Mouse (Mus musculus) liver, embryonic 14.5 days (tissue): Measurements from ENCODE around the gene Olfr1215. TPM values are rescaled to one million over a fixed set of nuclear protein-coding genes. Genes with fewer than 3 reads are reported as not detected.

Experiments used
- ATAC-seq: fragments of 200-750 bp; cut with Nextera tagmentation; 2 replicates; pipeline ENCODE4 v1.8.0; 2017; ENCODE audit warnings: moderate number of reproducible peaks, mild to moderate bottlenecking, moderate library complexity; ENCODE audit not compliant: insufficient read depth
- DNase-seq, 3 experiments: peaks; one replicate each; pipeline ENCODE4 v3.0.0-alpha.2; 2012 to 2013; ENCODE audit warnings: low read depth in 3 of 3, low spot score in 3 of 3
- H3K27ac ChIP-seq: fragments of 300-500 bp; sonication (generic); 2 replicates; pipeline ENCODE4 v1.5.1; 2014; ENCODE audit warnings: moderate library complexity, mild to moderate bottlenecking, control low read depth, inconsistent platforms
- H3K27me3 ChIP-seq: fragments of 300-500 bp; sonication (generic); 2 replicates; pipeline ENCODE4 v1.6.1; 2014; ENCODE audit warnings: mild to moderate bottlenecking, low read length, moderate library complexity; ENCODE audit not compliant: control insufficient read depth, insufficient read depth
- H3K36me3 ChIP-seq: fragments of 300-500 bp; sonication (generic); replicated peaks from 2 replicates; pipeline ENCODE4 v1.6.1; 2014; ENCODE audit warnings: low read depth; ENCODE audit not compliant: control insufficient read depth, insufficient read depth
- H3K4me1 ChIP-seq, 2 experiments: fragments of 200-500 bp in 1 of 2; fragments of 300-500 bp in 1 of 2; sonication (generic) in 1 of 2; replicated peaks; 2 replicates each; pipeline ENCODE4 v1.6.1; 2012 to 2014; ENCODE audit warnings: antibody characterized with exemption in 1 of 2, inconsistent platforms in 1 of 2, low read length in 1 of 2; ENCODE audit not compliant: control insufficient read depth in 2 of 2, insufficient read depth in 2 of 2
- H3K4me2 ChIP-seq: fragments of 300-500 bp; sonication (generic); 2 replicates; pipeline ENCODE4 v1.6.1; 2014; ENCODE audit warnings: low read depth, mild to moderate bottlenecking, control low read depth, moderate library complexity
- H3K4me3 ChIP-seq, 2 experiments: fragments of 200-500 bp in 1 of 2; fragments of 300-500 bp in 1 of 2; sonication (generic) in 1 of 2; 2 replicates each; pipeline ENCODE4 v1.5.1; 2012 to 2014; ENCODE audit warnings: low read depth in 2 of 2, low read length in 2 of 2, mild to moderate bottlenecking in 2 of 2, control low read depth in 1 of 2, inconsistent platforms in 1 of 2, moderate library complexity in 1 of 2; ENCODE audit not compliant: insufficient read depth in 1 of 2
- H3K9ac ChIP-seq: fragments of 300-500 bp; sonication (generic); replicated peaks from 2 replicates; pipeline ENCODE4 v1.6.1; 2014; ENCODE audit warnings: mild to moderate bottlenecking, control low read depth, moderate library complexity
- H3K9me3 ChIP-seq: fragments of 300-500 bp; sonication (generic); 2 replicates; pipeline ENCODE4 v1.6.1; 2016; ENCODE audit warnings: low read length, mixed read lengths; ENCODE audit not compliant: control insufficient read depth
- CTCF ChIP-seq: IDR thresholded peaks from 2 replicates; pipeline ENCODE4 v1.5.1; 2016; ENCODE audit warnings: antibody characterized with exemption, low read depth, control low read depth
- EP300 ChIP-seq: IDR thresholded peaks from 2 replicates; pipeline ENCODE4 v1.6.1; 2016; ENCODE audit warnings: antibody characterized with exemption, low read depth
- WGBS: fragments of 180-500 bp; shearing (Covaris S2); extraction: QIAGEN DNeasy Blood & Tissue Kit; methylation state at CpG from one replicate; pipeline ENCODE4 v1.1.7; 2014; ENCODE audit not compliant: insufficient replicate concordance; 5-methylcytosine and 5-hydroxymethylcytosine counted together
- polyA plus RNA-seq, 2 experiments: library from polyadenylated mRNA; depleted of rRNA in 1 of 2; stranded (reverse) in 1 of 2; unstranded in 1 of 2; fragments of >200 nt; fragmentation: Nextera tagmentation in 1 of 2; extraction: Ambion mirVana in 1 of 2; gene quantifications; 2 replicates each; pipeline versions ENCODE4 v1.2.1 to v1.2.3; 2012 to 2014

Olfr1215 gene
- polyA plus RNA-seq, 2 experiments = not detected

DNA sequence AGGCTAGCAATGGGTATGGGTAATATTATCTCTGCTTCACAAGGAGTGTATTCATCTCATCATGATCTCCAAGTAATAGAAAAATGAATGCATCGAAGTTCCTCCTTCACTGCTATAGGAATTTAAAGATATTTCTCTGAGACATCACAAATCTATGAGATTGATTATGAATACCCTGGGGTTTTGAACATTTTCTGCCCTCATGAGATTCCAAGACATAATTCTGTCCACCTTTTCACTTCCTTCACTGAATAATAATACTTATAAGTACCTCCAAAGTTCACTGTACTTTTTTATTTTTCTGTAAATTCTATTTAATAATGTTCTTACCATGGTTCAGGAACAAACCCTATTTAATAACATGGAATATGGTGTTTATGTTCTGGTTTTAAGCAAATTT lies 26.6 kb downstream of the Olfr1215 start, which contains the start of gene Gm13762:
Gm13762 (minus strand) TSS at position 101 of the 400 bp plus-strand sequence.
- 47% methylated on average over 1 of the region's 1 CpGs for WGBS
- Histone ChIP-seq H3K4me1 (no peaks in the 10 kb centered on the region), H3K4me2 (no peak within 1 kb of the TSS), H3K9ac (no peak within 1 kb of the TSS), H3K9me3 (no peaks in the 10 kb centered on the region), H3K4me3 (no peak within 1 kb of the TSS), H3K36me3 (no peaks in the 10 kb centered on the region), H3K27ac (no peak within 1 kb of the TSS), H3K27me3 (no peaks in the 10 kb centered on the region)
- ATAC-seq (no peak), DNase-seq (no peak)
- TF ChIP-seq EP300 (no peak), CTCF (no peak)

DNA sequence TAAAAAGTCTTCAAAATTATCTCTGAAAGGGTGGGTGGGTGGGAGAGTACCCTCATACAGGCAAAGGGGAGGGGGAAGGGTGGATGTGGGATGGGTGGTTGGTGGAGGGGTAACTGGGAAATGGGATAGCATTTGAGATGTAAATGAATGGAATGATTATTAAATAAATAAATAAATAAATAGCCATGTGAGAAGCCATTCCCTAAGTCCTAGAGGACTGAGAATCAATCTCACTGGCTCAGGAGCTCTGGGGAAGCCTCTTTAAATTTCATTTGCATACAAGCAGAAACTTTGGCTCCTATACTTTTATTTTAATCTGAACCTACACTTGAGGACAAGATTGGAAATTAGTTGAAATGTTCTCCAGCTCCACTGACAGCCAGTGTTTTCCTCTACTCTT lies 53.1 kb downstream of the Olfr1215 start, which contains the start of gene Olfr1212:
Olfr1212 (plus strand) TSS at position 301 of the 400 bp plus-strand sequence.
- H3K4me2 ChIP-seq = no peak within 1 kb of the TSS
- ATAC-seq (no peak), DNase-seq (no peak)
- H3K27ac ChIP-seq = no peak within 1 kb of the TSS
- no peaks in the 10 kb centered on the region for H3K36me3 ChIP-seq
- TF ChIP-seq EP300 = no peak
- no peak for TF ChIP-seq CTCF
- no peak within 1 kb of the TSS for H3K4me3 ChIP-seq
- no peak within 1 kb of the TSS for H3K9ac ChIP-seq
- H3K27me3 ChIP-seq = no peaks in the 10 kb centered on the region
- H3K9me3 ChIP-seq = no peaks in the 10 kb centered on the region
- H3K4me1 ChIP-seq = no peaks in the 10 kb centered on the region

Other genes with a start within 250 kb of the Olfr1215 start
- gene Olfr1199, start 246.5 kb downstream of the Olfr1215 start, polyA plus RNA-seq (2012; rRNA removed) = not detected in 2 replicates
- gene Olfr1199, start 246.5 kb downstream of the Olfr1215 start, polyA plus RNA-seq (2014; fragmentation: Nextera tagmentation; extraction: Ambion mirVana) = not detected in 2 replicates
- not detected in 2 replicates for gene Olfr1200, start 236.5 kb downstream of the Olfr1215 start, polyA plus RNA-seq (2012; rRNA removed)
- gene Olfr1200, start 236.5 kb downstream of the Olfr1215 start, polyA plus RNA-seq (2014; fragmentation: Nextera tagmentation; extraction: Ambion mirVana) = not detected in 2 replicates
- not detected in 2 replicates for gene Olfr1201, start 213.9 kb downstream of the Olfr1215 start, polyA plus RNA-seq (2012; rRNA removed)
- gene Olfr1201, start 213.9 kb downstream of the Olfr1215 start, polyA plus RNA-seq (2014; fragmentation: Nextera tagmentation; extraction: Ambion mirVana) = not detected in 2 replicates
- gene Olfr1202, start 192.5 kb downstream of the Olfr1215 start, polyA plus RNA-seq (2012; rRNA removed) = not detected in 2 replicates
- gene Olfr1202, start 192.5 kb downstream of the Olfr1215 start, polyA plus RNA-seq (2014; fragmentation: Nextera tagmentation; extraction: Ambion mirVana) = not detected in 2 replicates
- gene Olfr1205, start 177.2 kb downstream of the Olfr1215 start, polyA plus RNA-seq (2012; rRNA removed) = not detected in 2 replicates
- not detected in 2 replicates for gene Olfr1205, start 177.2 kb downstream of the Olfr1215 start, polyA plus RNA-seq (2014; fragmentation: Nextera tagmentation; extraction: Ambion mirVana)
- gene Olfr1204, start 157.7 kb downstream of the Olfr1215 start, polyA plus RNA-seq (2012; rRNA removed) = not detected in 2 replicates
- gene Olfr1204, start 157.7 kb downstream of the Olfr1215 start, polyA plus RNA-seq (2014; fragmentation: Nextera tagmentation; extraction: Ambion mirVana) = not detected in 2 replicates
- gene Olfr1206, start 143.7 kb downstream of the Olfr1215 start, polyA plus RNA-seq (2012; rRNA removed) = not detected in 2 replicates
- not detected in 2 replicates for gene Olfr1206, start 143.7 kb downstream of the Olfr1215 start, polyA plus RNA-seq (2014; fragmentation: Nextera tagmentation; extraction: Ambion mirVana)
- not detected in 2 replicates for gene Olfr1208, start 104.7 kb downstream of the Olfr1215 start, polyA plus RNA-seq (2012; rRNA removed)
- not detected in 2 replicates for gene Olfr1208, start 104.7 kb downstream of the Olfr1215 start, polyA plus RNA-seq (2014; fragmentation: Nextera tagmentation; extraction: Ambion mirVana)
- gene Olfr1209, start 91.8 kb downstream of the Olfr1215 start, polyA plus RNA-seq (2012; rRNA removed) = not detected in 2 replicates
- gene Olfr1209, start 91.8 kb downstream of the Olfr1215 start, polyA plus RNA-seq (2014; fragmentation: Nextera tagmentation; extraction: Ambion mirVana) = not detected in 2 replicates
- gene Olfr1211, start 68.9 kb downstream of the Olfr1215 start, polyA plus RNA-seq (2012; rRNA removed) = not detected in 2 replicates
- gene Olfr1211, start 68.9 kb downstream of the Olfr1215 start, polyA plus RNA-seq (2014; fragmentation: Nextera tagmentation; extraction: Ambion mirVana) = not detected in 2 replicates
- gene Olfr1212, start 53.0 kb downstream of the Olfr1215 start, polyA plus RNA-seq (2012; rRNA removed) = not detected in 2 replicates
- gene Olfr1212, start 53.0 kb downstream of the Olfr1215 start, polyA plus RNA-seq (2014; fragmentation: Nextera tagmentation; extraction: Ambion mirVana) = not detected in 2 replicates
- not detected in 2 replicates for gene Gm13762, start 26.7 kb downstream of the Olfr1215 start, polyA plus RNA-seq (2012; rRNA removed)
- gene Gm13762, start 26.7 kb downstream of the Olfr1215 start, polyA plus RNA-seq (2014; fragmentation: Nextera tagmentation; extraction: Ambion mirVana) = not detected in 2 replicates
- gene Olfr1214, start 14.3 kb downstream of the Olfr1215 start, polyA plus RNA-seq (2012; rRNA removed) = not detected in 2 replicates
- not detected in 2 replicates for gene Olfr1214, start 14.3 kb downstream of the Olfr1215 start, polyA plus RNA-seq (2014; fragmentation: Nextera tagmentation; extraction: Ambion mirVana)
- not detected in 2 replicates for gene Olfr1216, start 11.4 kb upstream of the Olfr1215 start, polyA plus RNA-seq (2012; rRNA removed)
- not detected in 2 replicates for gene Olfr1216, start 11.4 kb upstream of the Olfr1215 start, polyA plus RNA-seq (2014; fragmentation: Nextera tagmentation; extraction: Ambion mirVana)
- gene Olfr1217, start 25.1 kb upstream of the Olfr1215 start, polyA plus RNA-seq (2012; rRNA removed) = not detected in 2 replicates
- gene Olfr1217, start 25.1 kb upstream of the Olfr1215 start, polyA plus RNA-seq (2014; fragmentation: Nextera tagmentation; extraction: Ambion mirVana) = not detected in 2 replicates
- gene Olfr1218, start 54.2 kb upstream of the Olfr1215 start, polyA plus RNA-seq (2012; rRNA removed) = not detected in 2 replicates
- gene Olfr1218, start 54.2 kb upstream of the Olfr1215 start, polyA plus RNA-seq (2014; fragmentation: Nextera tagmentation; extraction: Ambion mirVana) = not detected in 2 replicates
- gene Olfr1219, start 76.5 kb upstream of the Olfr1215 start, polyA plus RNA-seq (2012; rRNA removed) = not detected in 2 replicates
- gene Olfr1219, start 76.5 kb upstream of the Olfr1215 start, polyA plus RNA-seq (2014; fragmentation: Nextera tagmentation; extraction: Ambion mirVana) = not detected in 2 replicates
- not detected in 2 replicates for gene Olfr1220, start 99.9 kb upstream of the Olfr1215 start, polyA plus RNA-seq (2012; rRNA removed)
- not detected in 2 replicates for gene Olfr1220, start 99.9 kb upstream of the Olfr1215 start, polyA plus RNA-seq (2014; fragmentation: Nextera tagmentation; extraction: Ambion mirVana)
- gene Olfr1221, start 110.3 kb upstream of the Olfr1215 start, polyA plus RNA-seq (2012; rRNA removed) = not detected in 2 replicates
- gene Olfr1221, start 110.3 kb upstream of the Olfr1215 start, polyA plus RNA-seq (2014; fragmentation: Nextera tagmentation; extraction: Ambion mirVana) = not detected in 2 replicates
- gene Olfr1222, start 126.1 kb upstream of the Olfr1215 start, polyA plus RNA-seq (2012; rRNA removed) = not detected in 2 replicates
- not detected in 2 replicates for gene Olfr1222, start 126.1 kb upstream of the Olfr1215 start, polyA plus RNA-seq (2014; fragmentation: Nextera tagmentation; extraction: Ambion mirVana)
- gene Olfr1223, start 144.6 kb upstream of the Olfr1215 start, polyA plus RNA-seq (2012; rRNA removed) = not detected in 2 replicates
- gene Olfr1223, start 144.6 kb upstream of the Olfr1215 start, polyA plus RNA-seq (2014; fragmentation: Nextera tagmentation; extraction: Ambion mirVana) = not detected in 2 replicates
- not detected in 2 replicates for gene Olfr1224-ps1, start 157.1 kb upstream of the Olfr1215 start, polyA plus RNA-seq (2012; rRNA removed)
- not detected in 2 replicates for gene Olfr1224-ps1, start 157.1 kb upstream of the Olfr1215 start, polyA plus RNA-seq (2014; fragmentation: Nextera tagmentation; extraction: Ambion mirVana)
- gene Olfr1225, start 167.7 kb upstream of the Olfr1215 start, polyA plus RNA-seq (2012; rRNA removed) = not detected in 2 replicates
- gene Olfr1225, start 167.7 kb upstream of the Olfr1215 start, polyA plus RNA-seq (2014; fragmentation: Nextera tagmentation; extraction: Ambion mirVana) = not detected in 2 replicates
- gene Olfr1226, start 193.1 kb upstream of the Olfr1215 start, polyA plus RNA-seq (2012; rRNA removed) = not detected in 2 replicates
- not detected in 2 replicates for gene Olfr1226, start 193.1 kb upstream of the Olfr1215 start, polyA plus RNA-seq (2014; fragmentation: Nextera tagmentation; extraction: Ambion mirVana)
- not detected in 2 replicates for gene Olfr1228, start 247.1 kb upstream of the Olfr1215 start, polyA plus RNA-seq (2012; rRNA removed)
- not detected in 2 replicates for gene Olfr1228, start 247.1 kb upstream of the Olfr1215 start, polyA plus RNA-seq (2014; fragmentation: Nextera tagmentation; extraction: Ambion mirVana)